Mouse (Mus musculus) small intestine, adult 2 months (tissue): ENCODE data around the gene Card11.

Source experiments
- CTCF ChIP-seq: fragments of 200-500 bp; IDR thresholded peaks from 2 replicates; pipeline ENCODE4 v1.5.1; 2012; ENCODE audit warnings: low read depth, mild to moderate bottlenecking, control low read depth, inconsistent platforms, low read length, moderate library complexity, mixed read lengths; ENCODE audit not compliant: insufficient replicate concordance, insufficient read length; ENCODE audit errors: extremely low read depth
- POLR2A ChIP-seq: fragments of 200-500 bp; IDR thresholded peaks from 2 replicates; pipeline ENCODE4 v1.6.1; 2012; ENCODE audit warnings: low read depth, mild to moderate bottlenecking, control low read depth, inconsistent platforms, low read length, moderate library complexity

DNA sequence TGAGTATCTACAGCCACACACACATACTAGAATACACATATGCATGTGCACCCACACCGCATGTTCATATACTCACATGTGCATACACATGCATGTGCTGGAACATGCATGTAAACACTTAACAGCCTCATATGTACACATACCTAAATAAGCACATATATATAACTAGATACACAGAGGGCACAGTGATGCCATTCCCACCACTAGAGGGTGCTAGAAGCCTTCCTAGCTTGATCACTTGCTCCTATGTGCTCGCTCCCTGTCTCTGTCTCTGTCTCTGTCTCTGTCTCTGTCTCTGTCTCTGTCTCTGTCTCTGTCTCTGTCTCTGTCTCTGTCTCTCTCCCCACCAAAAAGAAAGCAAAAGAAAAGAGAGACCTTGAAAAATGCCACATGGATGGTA, 131.3 kb downstream of the Card11 start:
- TF ChIP-seq POLR2A (no peak), CTCF (peak; percentile 41; the same call in 1 of the 2 replicates)
